Mouse (Mus musculus) G1E (cell line): Measurements from ENCODE around the gene Vav1. TPM values are rescaled to one million over a fixed set of nuclear protein-coding genes. Genes with fewer than 3 reads are reported as not detected.

Experiments used
- ATAC-seq: 2 replicates; pipeline ENCODE4 v1.8.0; 2016; ENCODE audit warnings: mild to moderate bottlenecking; ENCODE audit not compliant: insufficient number of reproducible peaks, poor library complexity, low FRiP score, severe bottlenecking; ENCODE audit errors: extremely low read depth
- DNase-seq: peaks from one replicate; pipeline ENCODE4 v3.0.0; 2012; ENCODE audit warnings: low spot score
- H3K27me3 ChIP-seq: 2 replicates; pipeline ENCODE4 v1.6.1; 2012; ENCODE audit warnings: mild to moderate bottlenecking, low read length, inconsistent platforms; ENCODE audit not compliant: insufficient read depth
- H3K36me3 ChIP-seq: replicated peaks from 2 replicates; pipeline ENCODE3; 2012; ENCODE audit warnings: mild to moderate bottlenecking, inconsistent platforms
- H3K4me1 ChIP-seq: 2 replicates; pipeline ENCODE4 v1.6.1; 2012; ENCODE audit warnings: low read depth, low read length, inconsistent platforms, mixed read lengths; ENCODE audit not compliant: insufficient read depth
- H3K4me3 ChIP-seq: 2 replicates; pipeline ENCODE4 v1.5.1; 2012; ENCODE audit warnings: low read depth, mild to moderate bottlenecking, inconsistent platforms, low read length, moderate library complexity, mixed read lengths
- H3K9me3 ChIP-seq: replicated peaks from 2 replicates; pipeline ENCODE4 v1.6.1; 2012; ENCODE audit warnings: inconsistent platforms
- CTCF ChIP-seq: IDR thresholded peaks from 2 replicates; pipeline ENCODE4 v1.5.1; 2012; ENCODE audit warnings: low read depth, low read length, inconsistent platforms, mixed read lengths
- GATA1 ChIP-seq: IDR thresholded peaks from 2 replicates; pipeline ENCODE4 v1.6.1; 2012; ENCODE audit warnings: borderline replicate concordance, low read length, inconsistent platforms, mixed read lengths
- GATA2 ChIP-seq: IDR thresholded peaks from 2 replicates; pipeline ENCODE4 v1.6.1; 2012; ENCODE audit warnings: low read depth, low read length, inconsistent platforms, borderline replicate concordance
- POLR2AphosphoS5 ChIP-seq: IDR thresholded peaks from 2 replicates; pipeline ENCODE4 v1.6.1; 2012; ENCODE audit warnings: low read depth, low read length, inconsistent platforms; ENCODE audit not compliant: insufficient replicate concordance
- TAL1 ChIP-seq: conservative IDR thresholded peaks from 2 replicates; pipeline ENCODE4 v1.6.1; 2012; ENCODE audit warnings: low read depth, low read length, inconsistent platforms, mixed read lengths
- polyA plus RNA-seq: library from polyadenylated mRNA; stranded (reverse); fragments of >175 nt; gene quantifications from 2 replicates; pipeline ENCODE4 v1.2.3, GENCODE M21; 2012
- total RNA-seq, 2 experiments: library from RNA; stranded (forward) in 1 of 2; stranded (reverse) in 1 of 2; fragments of 200-1000 nt in 1 of 2; fragments of >200 nt in 1 of 2; fragmentation: Nextera tagmentation in 1 of 2; gene quantifications; 2 replicates each; pipeline ENCODE4 v1.2.3; 2014 to 2017

Gene Vav1
- total and polyA plus RNA-seq, 3 experiments = 48.1 to 175 (median 50.0) TPM

DNA sequence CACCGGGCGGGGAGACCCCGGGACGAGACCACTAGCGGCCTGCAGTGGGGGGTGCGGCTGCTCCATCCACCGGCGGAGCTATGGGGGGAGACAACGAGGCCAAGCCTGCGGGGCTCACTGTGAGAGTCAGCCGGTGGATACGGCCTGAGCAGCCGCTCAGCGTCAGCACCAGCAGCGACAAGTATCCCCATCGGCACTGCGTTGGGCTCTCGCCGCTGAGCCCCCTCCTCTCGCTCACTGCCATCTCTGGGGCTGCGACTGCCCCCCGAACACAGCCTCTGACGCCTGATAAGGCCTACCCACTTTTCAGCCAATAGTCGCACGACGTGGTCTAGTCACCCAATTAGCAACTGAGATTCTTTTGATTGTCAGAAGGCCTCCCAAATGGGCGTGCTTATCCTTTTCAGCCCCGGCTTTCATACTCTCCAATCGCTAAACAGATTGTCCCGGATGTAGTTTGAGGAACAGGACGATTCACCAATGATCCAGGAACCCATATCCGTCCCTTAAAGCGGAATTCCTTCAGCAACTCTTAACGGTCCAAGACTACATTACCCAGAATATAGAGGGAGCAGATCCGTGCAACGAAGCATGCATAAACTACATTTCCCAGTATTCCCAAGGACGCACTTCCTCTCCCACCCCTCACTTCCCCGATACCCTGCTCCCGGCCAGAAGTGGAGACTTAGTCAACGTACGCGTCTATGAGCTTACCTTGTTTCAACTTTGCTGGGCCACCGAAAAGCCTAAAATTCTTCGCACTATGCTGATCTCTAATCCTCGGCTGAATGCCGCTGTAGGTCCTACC is 31.3 kb upstream of the Vav1 start:
- peak; percentile 99 for DNase-seq
- Histone ChIP-seq H3K27me3 (peaks cover 6% of the 10 kb centered on the region; the same call in 1 of the 2 replicates), H3K9me3 (no peaks in the 10 kb centered on the region), H3K36me3 (peaks cover 41% of the 10 kb centered on the region), H3K4me1 (peaks cover 66% of the 10 kb centered on the region), H3K4me3 (peak overlapping the region; percentile 95)
- TF ChIP-seq GATA2 = no peak
- no peak for TF ChIP-seq TAL1
- TF ChIP-seq CTCF = no peak
- TF ChIP-seq GATA1 = no peak
- no peak for TF ChIP-seq POLR2AphosphoS5
- ATAC-seq = peak; percentile 82

DNA sequence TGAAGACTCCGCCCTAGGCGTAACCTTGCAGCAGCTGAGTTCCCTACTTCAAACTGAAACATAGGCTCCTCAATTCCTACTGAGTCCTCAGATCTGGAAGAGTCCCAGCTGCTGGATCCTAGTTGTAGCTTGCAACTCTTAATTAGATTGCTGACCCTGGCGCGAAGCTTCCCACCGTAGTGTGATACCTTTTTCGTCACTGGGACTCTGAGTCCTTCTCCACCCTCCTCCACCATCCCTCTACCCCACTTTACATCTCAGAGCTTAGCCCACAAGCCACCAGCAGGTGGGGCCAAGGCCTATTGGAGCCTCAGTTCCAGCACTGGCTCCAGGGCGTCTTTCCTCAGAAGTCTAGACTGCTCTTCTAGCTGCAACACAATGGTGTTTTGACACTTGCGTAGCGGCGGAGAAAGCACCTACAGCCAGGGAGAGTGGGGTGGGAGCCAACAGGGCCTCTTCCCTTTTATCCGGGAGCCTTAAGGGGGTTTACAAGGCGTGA is 30.6 kb upstream of the Vav1 start, which contains the start of gene Gpr108:
TSS of gene Gpr108 (minus strand) at position 246 of the 499 bp plus-strand sequence.
- peaks cover 61% of the 10 kb centered on the region for H3K4me1 ChIP-seq
- H3K9me3 ChIP-seq = no peaks in the 10 kb centered on the region
- ATAC-seq (peak; percentile 36), DNase-seq (peak; percentile 82)
- peaks cover 38% of the 10 kb centered on the region for H3K36me3 ChIP-seq
- TF ChIP-seq TAL1 = no peak
- TF ChIP-seq CTCF = peak; percentile 46
- peak within 1 kb of the TSS; percentile 95 for H3K4me3 ChIP-seq
- H3K27me3 ChIP-seq = peaks cover 6% of the 10 kb centered on the region; the same call in 1 of the 2 replicates

DNA sequence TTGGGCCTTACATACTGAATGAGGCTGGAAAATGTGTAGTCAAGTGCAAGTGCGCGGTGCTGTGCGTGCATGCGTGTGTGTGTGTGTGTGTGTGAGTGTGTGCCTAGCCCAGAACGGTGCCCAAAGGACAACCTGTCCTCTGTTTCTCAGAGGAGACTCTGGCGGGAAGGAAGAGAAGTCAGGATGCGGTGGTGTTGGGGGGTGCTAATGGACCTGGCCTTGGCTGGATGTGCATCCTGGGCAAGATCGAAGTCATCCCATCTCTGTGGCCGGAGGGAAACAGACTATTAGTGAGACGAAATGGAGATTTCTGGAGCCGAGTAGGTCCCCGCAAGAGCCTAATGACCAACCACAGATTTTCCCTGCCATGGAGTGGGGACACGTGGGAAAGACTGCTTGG is 30.1 kb upstream of the Vav1 start:
- no peak for DNase-seq
- peaks cover 40% of the 10 kb centered on the region for H3K36me3 ChIP-seq
- H3K4me1 ChIP-seq = peaks cover 61% of the 10 kb centered on the region
- H3K27me3 ChIP-seq = peaks cover 6% of the 10 kb centered on the region; the same call in 1 of the 2 replicates
- no peak for TF ChIP-seq GATA1
- no peak for TF ChIP-seq TAL1
- TF ChIP-seq GATA2 = no peak
- TF ChIP-seq CTCF = no peak
- no peak for TF ChIP-seq POLR2AphosphoS5
- H3K4me3 ChIP-seq = peak overlapping the region; percentile 95
- no peak for ATAC-seq
- H3K9me3 ChIP-seq = no peaks in the 10 kb centered on the region

DNA sequence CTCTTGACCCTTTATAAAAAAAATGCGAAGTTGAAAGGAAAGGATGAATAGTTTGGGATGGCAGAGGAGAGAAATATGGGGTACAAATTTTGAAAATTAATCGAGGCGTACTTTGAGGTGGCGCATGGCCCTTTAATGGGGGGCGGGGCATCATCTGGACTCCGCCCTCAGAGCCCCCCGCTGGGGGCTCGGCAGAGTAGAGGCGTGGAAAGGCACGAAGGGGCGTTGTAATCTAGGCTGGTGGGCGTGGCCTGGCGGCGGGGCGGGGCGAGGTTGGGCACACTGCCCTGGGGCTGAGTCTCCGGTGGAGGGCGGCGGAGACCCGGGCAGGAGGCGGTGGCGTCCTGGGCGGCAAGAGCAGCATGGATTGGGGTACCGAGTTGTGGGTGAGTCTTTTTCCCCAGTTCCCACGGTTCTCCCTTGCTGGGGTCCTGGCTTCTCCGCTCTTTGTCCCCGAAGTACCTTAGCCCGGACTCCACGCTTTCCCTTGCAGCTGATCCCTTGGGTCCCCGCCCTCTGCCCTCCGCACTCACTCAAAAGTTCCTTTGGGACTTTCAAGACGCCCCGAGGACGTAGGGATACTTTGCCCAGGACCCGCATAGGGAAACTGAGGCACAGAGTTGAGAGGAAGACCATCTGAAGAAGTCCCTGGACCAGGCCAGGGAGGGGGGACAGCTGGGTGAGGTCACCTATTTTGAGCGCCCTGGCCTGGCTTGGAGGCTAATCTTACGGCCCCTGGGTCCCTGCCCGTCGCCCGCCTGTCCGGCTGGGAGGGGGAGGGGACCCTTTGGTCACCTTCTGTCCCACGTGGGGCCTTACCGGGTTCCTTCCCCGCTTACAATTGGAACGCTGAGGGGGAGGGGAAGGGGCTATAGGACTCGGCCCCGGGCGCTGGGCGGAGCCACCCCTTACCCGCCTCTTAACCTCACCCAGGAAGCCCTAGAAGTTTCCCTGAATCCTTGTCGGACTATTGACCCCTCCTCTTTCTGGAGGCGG is 29.4 kb upstream of the Vav1 start, which contains the start of gene Trip10:
TSS of gene Trip10 (plus strand) at position 270 of the 996 bp plus-strand sequence.
- peaks cover 6% of the 10 kb centered on the region; the same call in 1 of the 2 replicates for H3K27me3 ChIP-seq
- ATAC-seq (peak; percentile 40), DNase-seq (peak; percentile 93)
- no peaks in the 10 kb centered on the region for H3K9me3 ChIP-seq
- H3K4me1 ChIP-seq = peaks cover 57% of the 10 kb centered on the region
- TF ChIP-seq POLR2AphosphoS5 = no peak
- TF ChIP-seq GATA1 = no peak
- H3K4me3 ChIP-seq = peak within 1 kb of the TSS; percentile 95
- peaks cover 40% of the 10 kb centered on the region for H3K36me3 ChIP-seq

GRCm38 (mm10) chr17:57250461-57251160 is 28.3 kb upstream of the Vav1 start:
- peaks cover 40% of the 10 kb centered on the region for H3K36me3 ChIP-seq
- DNase-seq (no peak), ATAC-seq (no peak)
- peak overlapping the region; percentile 95 for H3K4me3 ChIP-seq
- no peaks in the 10 kb centered on the region for H3K9me3 ChIP-seq
- no peak for TF ChIP-seq TAL1
- TF ChIP-seq GATA1 = no peak
- peaks cover 49% of the 10 kb centered on the region for H3K4me1 ChIP-seq
- H3K27me3 ChIP-seq = peaks cover 6% of the 10 kb centered on the region; the same call in 1 of the 2 replicates

- no peak overlapping the region for H3K4me3 ChIP-seq
- TF ChIP-seq GATA2 = no peak
- TF ChIP-seq CTCF = no peak
- no peak for TF ChIP-seq TAL1
- TF ChIP-seq GATA1 = no peak
- TF ChIP-seq POLR2AphosphoS5 = no peak
- ATAC-seq = no peak
Observed at GRCm38 (mm10) chr17:57251431-57251830, 27.5 kb upstream of the Vav1 start.

More at GRCm38 (mm10) chr17:57251431-57251830, 27.5 kb upstream of the Vav1 start:
- DNase-seq = no peak
- Histone ChIP-seq H3K4me1 (peaks cover 44% of the 10 kb centered on the region), H3K9me3 (no peaks in the 10 kb centered on the region), H3K27me3 (peaks cover 6% of the 10 kb centered on the region; the same call in 1 of the 2 replicates), H3K36me3 (peaks cover 42% of the 10 kb centered on the region)
